8 mouse cellular contexts compared by ENCODE assay signal in genomic region chr2:18057336-18058145, GRCm38 (mm10). TPM values are rescaled to one million over a fixed set of nuclear protein-coding genes. Genes with fewer than 3 reads are reported as not detected.
DNase-seq lines count a peak whose midpoint lies in the region; ATAC-seq and TF ChIP-seq lines count a peak whose summit lies in the region.

No protein-coding gene starts in this region.

- peaks cover 14% of the 10 kb centered on the region for H3K4me1 ChIP-seq in heart, embryonic 16.5 days (ENCODE audit: control insufficient read depth, insufficient read depth, low read length)
- peaks cover 12% of the 10 kb centered on the region; the same call in 1 of the 2 replicates for H3K4me1 ChIP-seq in liver, postnatal 0 days (ENCODE audit: insufficient read depth)
- peaks cover 20% of the 10 kb centered on the region for H3K4me1 ChIP-seq in neural tube, embryonic 12.5 days

- H3K9me3 ChIP-seq in heart, embryonic 16.5 days (replicated peaks; ENCODE audit: control insufficient read depth, low read length), result no peaks in the 10 kb centered on the region
- H3K9me3 ChIP-seq in liver, postnatal 0 days (ENCODE audit: low read length), result no peaks in the 10 kb centered on the region
- H3K9me3 ChIP-seq in neural tube, embryonic 12.5 days, result no peaks in the 10 kb centered on the region

- no peaks in the 10 kb centered on the region for H3K36me3 ChIP-seq in heart, embryonic 16.5 days (ENCODE audit: control insufficient read depth, insufficient read depth)
- H3K36me3 ChIP-seq in liver, postnatal 0 days (replicated peaks; ENCODE audit: insufficient read depth, low read length), result no peaks in the 10 kb centered on the region
- H3K36me3 ChIP-seq in neural tube, embryonic 12.5 days, result no peaks in the 10 kb centered on the region

- H3K27me3 ChIP-seq in heart, embryonic 16.5 days (ENCODE audit: control insufficient read depth, insufficient read depth, low read length), result no peaks in the 10 kb centered on the region
- H3K27me3 ChIP-seq in liver, postnatal 0 days (ENCODE audit: insufficient read depth, low read length), result no peaks in the 10 kb centered on the region
- no peaks in the 10 kb centered on the region for H3K27me3 ChIP-seq in neural tube, embryonic 12.5 days (replicated peaks)

- H3K4me2 ChIP-seq in heart, embryonic 16.5 days (ENCODE audit: low read depth, low read length), result peak overlapping the region; percentile 96
- H3K4me2 ChIP-seq in liver, postnatal 0 days (ENCODE audit: low read depth, low read length), result peak overlapping the region; percentile 91
- peak overlapping the region; percentile 96 for H3K4me2 ChIP-seq in neural tube, embryonic 12.5 days (replicated peaks)

- H3K4me3 ChIP-seq in heart, embryonic 16.5 days (ENCODE audit: low read length), result peak overlapping the region; percentile 73
- peak overlapping the region; percentile 81 for H3K4me3 ChIP-seq in liver, postnatal 0 days (ENCODE audit: low read depth, low read length)
- H3K4me3 ChIP-seq in neural tube, embryonic 12.5 days, result peak overlapping the region; percentile 56

- DNase-seq in A20 (ENCODE audit: low read depth, low spot score), result peak; percentile 82
- DNase-seq in adrenal gland, postnatal 10 days, result peak; percentile 70
- DNase-seq in kidney, postnatal 14 days, result peak; percentile 70
- peak; percentile 73 for DNase-seq in liver, postnatal 0 days
- DNase-seq in testis, postnatal 10 days (ENCODE audit: low spot score), result peak; percentile 76

- H3K9ac ChIP-seq in heart, embryonic 16.5 days (ENCODE audit: low read length), result peak overlapping the region; percentile 95
- peak overlapping the region; percentile 91 for H3K9ac ChIP-seq in liver, postnatal 0 days (replicated peaks)
- peak overlapping the region; percentile 96 for H3K9ac ChIP-seq in neural tube, embryonic 12.5 days

- H3K27ac ChIP-seq in heart, embryonic 16.5 days (ENCODE audit: low read length), result peak overlapping the region; percentile 100
- H3K27ac ChIP-seq in liver, postnatal 0 days (ENCODE audit: low read depth), result peak overlapping the region; percentile 100
- H3K27ac ChIP-seq in neural tube, embryonic 12.5 days, result peak overlapping the region; percentile 100

- TF ChIP-seq CTCF in liver, postnatal 0 days (IDR thresholded peaks at IDR 0.05; ENCODE audit: low read depth), result no peak

- peak; percentile 69 for ATAC-seq in erythroblast, adult 5-6 weeks (replicated peaks; ENCODE audit: low FRiP score, poor library complexity, severe bottlenecking)
- ATAC-seq in heart, embryonic 16.5 days (replicated peaks; ENCODE audit: extremely low read depth, insufficient read depth, low FRiP score), result no peak
- no peak for ATAC-seq in liver, postnatal 0 days
- ATAC-seq in neural tube, embryonic 12.5 days (ENCODE audit: low FRiP score, low read depth), result no peak

- no peak for TF ChIP-seq EP300 in liver, postnatal 0 days (IDR thresholded peaks at IDR 0.05; ENCODE audit: low read depth)

- under 1% methylated on average over 48 of the region's 48 CpGs for WGBS in heart, embryonic 16.5 days
- 1% methylated on average over 48 of the region's 48 CpGs for WGBS in liver, postnatal 0 days (ENCODE audit: insufficient replicate concordance)
- WGBS in neural tube, embryonic 12.5 days, result under 1% methylated on average over 48 of the region's 48 CpGs

RNA-seq across cellular contexts. Expression of gene Mllt10, which starts 2.5 kb away (rescaled TPM):
- 10 to 100 TPM; 35.1 to 44.5 TPM for total RNA-seq in adrenal gland, postnatal 10 days (2021)
- 20.8 and 27.4 TPM in 2 replicates for total RNA-seq in erythroblast, adult 5-6 weeks (2015; ENCODE audit: low replicate concordance)
- total RNA-seq in erythroblast, adult 5-6 weeks (2017; ENCODE audit: low replicate concordance), result 18.1 and 18.3 TPM in 2 replicates
- 40.7 and 44.5 TPM in 2 replicates for polyA plus RNA-seq in heart, embryonic 16.5 days (2015; fragmentation: Nextera tagmentation; extraction: Ambion mirVana)
- polyA plus RNA-seq in liver, postnatal 0 days (2015; fragmentation: Nextera tagmentation; extraction: Ambion mirVana), result 20.7 and 22.4 TPM in 2 replicates
- 60.5 and 67.2 TPM in 2 replicates for polyA plus RNA-seq in neural tube, embryonic 12.5 days (2016; fragmentation: Nextera tagmentation; extraction: Ambion mirVana)

RNA-seq across cellular contexts. Expression of gene Skida1, which starts 8.7 kb away (rescaled TPM):
- 1 to 10 TPM; 3.5 to 4.9 TPM for total RNA-seq in adrenal gland, postnatal 10 days (2021)
- total RNA-seq in erythroblast, adult 5-6 weeks (2015; ENCODE audit: low replicate concordance), result not detected in 2 replicates
- 0.42 and 0.51 TPM in 2 replicates for total RNA-seq in erythroblast, adult 5-6 weeks (2017; ENCODE audit: low replicate concordance)
- polyA plus RNA-seq in heart, embryonic 16.5 days (2015; fragmentation: Nextera tagmentation; extraction: Ambion mirVana), result 3.9 TPM in 2 replicates
- polyA plus RNA-seq in liver, postnatal 0 days (2015; fragmentation: Nextera tagmentation; extraction: Ambion mirVana), result 0.15 and 0.25 TPM in 2 replicates
- 13.2 and 13.4 TPM in 2 replicates for polyA plus RNA-seq in neural tube, embryonic 12.5 days (2016; fragmentation: Nextera tagmentation; extraction: Ambion mirVana)

RNA-seq across cellular contexts. Expression of gene A930004D18Rik, which starts 20.0 kb away (rescaled TPM):
- total RNA-seq in adrenal gland, postnatal 10 days (2021), result 1 to 10 TPM; 2.3 to 6.1 TPM
- total RNA-seq in erythroblast, adult 5-6 weeks (2015; ENCODE audit: low replicate concordance), result not detected in 2 replicates
- total RNA-seq in erythroblast, adult 5-6 weeks (2017; ENCODE audit: low replicate concordance), result not detected in 2 replicates
- 9.4 and 9.5 TPM in 2 replicates for polyA plus RNA-seq in heart, embryonic 16.5 days (2015; fragmentation: Nextera tagmentation; extraction: Ambion mirVana)
- 0.76 and 0.99 TPM in 2 replicates for polyA plus RNA-seq in liver, postnatal 0 days (2015; fragmentation: Nextera tagmentation; extraction: Ambion mirVana)
- polyA plus RNA-seq in neural tube, embryonic 12.5 days (2016; fragmentation: Nextera tagmentation; extraction: Ambion mirVana), result 17.1 and 17.6 TPM in 2 replicates
